Mouse (Mus musculus) frontal cortex, postnatal 25 days (tissue): Measurements from ENCODE around the gene Kansl2.

Experiments used
- DNase-seq, 2 experiments: peaks; one replicate each; pipeline ENCODE4 v3.0.0; 2022; ENCODE audit warnings: low spot score in 2 of 2

Kansl2 gene

DNA sequence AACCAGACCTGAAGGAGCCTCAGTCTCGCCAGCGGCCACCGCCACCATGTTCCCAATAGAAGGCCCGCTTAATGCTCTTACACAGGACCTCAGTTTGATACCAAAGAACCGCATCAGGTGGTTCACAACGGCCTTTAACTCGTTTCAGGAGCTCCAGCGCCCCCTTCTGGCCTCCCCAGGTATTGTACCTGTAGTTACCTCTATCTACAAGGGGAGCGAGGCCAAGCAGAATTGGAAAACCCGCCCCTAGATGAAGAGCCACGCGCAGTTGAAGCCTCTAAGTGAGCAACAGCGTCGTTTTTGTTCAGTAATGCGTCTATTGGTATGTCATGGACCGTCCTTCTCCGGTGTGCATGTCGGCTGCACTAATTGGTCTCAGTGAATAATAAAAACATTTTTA lies 29.6 kb downstream of the Kansl2 start:
- DNase-seq: peak; percentile 52 to 70

- DNase-seq: no peak
These were observed 30.7 kb downstream of the Kansl2 start for GRCm38 (mm10) chr15:98503317-98503716.

- DNase-seq: no peak
These were observed 36.4 kb downstream of the Kansl2 start for GRCm38 (mm10) chr15:98497631-98498030.

GRCm38 (mm10) chr15:98492102-98492501 lies 42.0 kb downstream of the Kansl2 start, which contains the start of gene Olfr279:
Olfr279 (plus strand) TSS chr15:98492402.
- DNase-seq: no peak

GRCm38 (mm10) chr15:98491332-98491731 lies 42.7 kb downstream of the Kansl2 start:
- no peak for DNase-seq

- no peak for DNase-seq
These were observed 47.5 kb downstream of the Kansl2 start for GRCm38 (mm10) chr15:98486433-98487021.

DNA sequence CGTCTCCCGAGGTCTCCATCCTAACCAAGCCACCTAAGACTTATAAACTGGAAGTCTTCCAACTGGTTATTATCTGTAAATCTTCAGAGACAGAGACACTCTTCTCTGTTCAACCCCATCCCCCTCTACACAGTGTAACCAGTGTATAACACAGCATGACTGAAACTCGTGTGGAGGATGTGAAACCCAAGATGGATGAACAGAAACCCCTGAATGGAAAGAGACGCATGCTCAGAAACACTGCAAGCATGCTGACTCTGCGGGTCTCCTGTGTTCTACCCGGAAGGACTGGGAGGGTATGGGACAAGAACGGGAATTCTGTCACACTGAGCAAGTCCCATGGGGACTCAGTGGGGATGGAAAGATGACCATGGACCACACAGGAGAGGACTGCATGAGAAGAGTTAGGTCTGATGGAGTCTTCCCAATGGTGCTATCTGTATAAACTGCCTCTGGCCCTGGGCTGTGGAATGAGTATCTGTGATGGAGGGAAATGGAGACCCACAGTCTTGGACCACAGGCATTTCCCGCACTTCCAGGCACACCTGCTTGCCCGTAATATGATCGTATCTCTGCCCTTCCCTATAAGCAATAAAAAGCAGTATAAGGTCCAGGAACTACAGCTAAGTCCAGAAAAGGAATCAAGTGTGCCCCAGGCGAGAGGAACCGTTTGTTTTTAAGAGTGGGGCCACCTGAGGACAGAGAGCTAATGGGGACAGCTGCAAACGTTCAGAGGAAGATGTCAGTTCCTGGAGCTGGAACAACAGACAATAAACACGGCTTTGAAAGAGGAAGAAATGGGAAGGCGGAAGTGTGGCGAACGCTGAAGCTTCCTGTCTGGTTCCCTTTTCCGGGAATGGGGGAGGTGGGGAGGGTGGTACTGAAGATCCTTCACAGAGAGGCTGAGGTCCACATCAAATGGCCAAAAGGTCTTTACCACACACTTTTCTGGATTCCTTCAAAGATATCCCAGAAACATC lies 49.9 kb downstream of the Kansl2 start:
- no peak for DNase-seq

GRCm38 (mm10) chr15:98482701-98483100 lies 51.4 kb downstream of the Kansl2 start, which contains the start of gene Lalba:
Lalba (minus strand) TSS chr15:98482721.
- no peak for DNase-seq

GRCm38 (mm10) chr15:98479568-98480102 lies 54.4 kb downstream of the Kansl2 start:
- no peak for DNase-seq

DNA sequence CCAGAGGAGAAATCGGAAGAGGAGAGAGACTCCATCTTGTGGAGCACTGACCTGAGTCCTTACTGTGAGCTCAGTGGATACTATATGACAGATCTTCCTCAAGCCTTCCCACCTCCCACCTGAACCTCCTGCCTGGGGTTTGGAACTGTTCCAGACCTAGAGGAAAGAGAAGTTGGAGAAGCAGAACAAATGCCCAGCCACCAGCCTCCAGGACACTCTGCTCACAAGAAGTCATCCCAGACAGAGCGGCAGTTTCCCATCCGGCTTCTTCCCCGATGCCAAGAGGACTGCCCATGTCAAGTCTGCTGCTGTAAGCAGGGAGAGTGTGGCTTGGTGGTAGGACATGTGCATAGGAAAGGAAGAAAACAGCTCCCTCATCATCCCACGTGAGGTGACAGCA lies 57.8 kb downstream of the Kansl2 start:
- DNase-seq: no peak

GRCm38 (mm10) chr15:98475382-98475781 lies 58.7 kb downstream of the Kansl2 start:
- DNase-seq: no peak

DNA sequence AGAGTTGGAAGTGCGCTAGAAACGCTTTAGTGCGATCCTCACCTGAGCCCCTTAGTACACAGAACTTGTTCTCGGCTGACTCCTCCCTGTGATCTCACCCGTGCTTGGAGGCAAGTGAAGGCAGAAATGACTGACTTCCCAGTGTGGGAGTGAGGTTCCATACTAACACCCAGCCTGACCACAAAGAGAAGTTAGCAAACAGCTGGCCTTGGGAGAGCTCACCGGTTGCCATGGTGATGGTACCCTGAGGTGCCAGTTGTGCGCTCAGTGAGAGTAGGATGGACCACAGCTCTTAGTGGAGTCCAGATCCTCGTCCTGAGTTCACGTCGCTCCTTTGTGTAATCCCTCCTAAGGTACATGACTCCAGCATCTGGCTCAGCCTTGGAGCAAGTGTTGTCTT lies 59.1 kb downstream of the Kansl2 start:
- DNase-seq: no peak

- DNase-seq: no peak
These were observed 62.5 kb downstream of the Kansl2 start for GRCm38 (mm10) chr15:98471539-98471938.

DNA sequence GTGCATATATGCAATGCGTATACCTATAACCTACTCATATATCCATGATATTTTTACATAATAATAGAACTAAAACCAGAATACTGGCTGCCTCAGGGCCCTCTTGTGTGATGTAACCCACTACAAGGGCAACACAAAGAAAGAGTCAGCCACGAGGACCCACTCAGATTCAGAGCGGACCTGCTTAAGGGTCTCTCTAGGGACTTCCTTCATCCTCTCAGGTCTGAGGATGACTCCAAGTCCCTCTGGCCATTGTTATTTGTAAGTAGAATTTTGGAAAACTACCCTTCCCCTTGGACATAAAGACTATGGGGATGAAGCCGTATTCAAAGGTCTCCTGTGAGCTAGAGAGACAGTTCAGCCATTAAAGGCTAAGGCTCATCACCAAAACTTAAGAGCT lies 64.5 kb downstream of the Kansl2 start, which contains the start of gene OR5BS1P:
TSS of gene OR5BS1P (plus strand) at position 301 of the 400 bp plus-strand sequence.
- no peak for DNase-seq
